21 mouse cellular contexts compared by ENCODE assay signal in genomic region chr13:78032821-78033220, GRCm38 (mm10). TPM values are rescaled to one million over a fixed set of nuclear protein-coding genes. Genes with fewer than 3 reads are reported as not detected.
DNase-seq lines count a peak whose midpoint lies in the region; TF ChIP-seq lines count a peak whose summit lies in the region.
"Had no signal": no experiment of that assay in that cellular context is flagged by ENCODE, and none has a peak within 500 bp of the region (broad histone marks: within the 10 kb centered on the region; RNA-seq: fewer than 3 reads in every experiment).

No protein-coding gene starts in this region.

- H3K79me3 ChIP-seq in C2C12 (ENCODE audit: low read depth), result no peaks in the 10 kb centered on the region

- no peaks in the 10 kb centered on the region for H3K27me3 ChIP-seq in C2C12 (ENCODE audit: control insufficient read depth, insufficient read depth, insufficient read length)
- H3K27me3 ChIP-seq: CH12.LX, Patski had no signal

- H3K36me3 ChIP-seq in C2C12 (ENCODE audit: control insufficient read depth, insufficient read depth), result no peaks in the 10 kb centered on the region

- H3K79me2 ChIP-seq in C2C12 (ENCODE audit: control insufficient read depth, insufficient read depth), result no peaks in the 10 kb centered on the region

- no peak overlapping the region for H3K4me3 ChIP-seq in C2C12 (ENCODE audit: insufficient read depth, poor library complexity, severe bottlenecking)

- peak; percentile 21 for DNase-seq in adrenal gland, adult 2 months
- DNase-seq in adrenal gland, postnatal 14 days, result no peak
- peak; percentile 69 for DNase-seq in 3T3-L1 (ENCODE audit: low read depth, low spot score)
- DNase-seq in Muller cell, postnatal 12 days (ENCODE audit: inconsistent ontology term), result peak; percentile 66
- no peak for DNase-seq in right cerebral cortex, postnatal 14 days
- no peak for DNase-seq in testis, postnatal 10 days (ENCODE audit: low spot score)
- no peak for DNase-seq in embryo, embryonic 10.5 days (ENCODE audit: low spot score)
- DNase-seq: adrenal gland, adult 8-10 months; adrenal gland, postnatal 10 days; adrenal gland, postnatal 25 days; B cell, adult 2 months; cerebellum, adult 11 months; cerebellum, adult 11-12 months; cerebellum, adult 18-20 months; cerebellum, adult 2 months; cerebellum, adult 8-10 months; cerebellum, adult 9-10 months; cerebellum, adult 9-11 months had no signal

- no peak for TF ChIP-seq CTCF in C2C12 (IDR thresholded peaks at IDR 0.05; ENCODE audit: control insufficient read depth, insufficient read depth, insufficient read length)

- no peak overlapping the region for H3ac ChIP-seq in C2C12 (ENCODE audit: control insufficient read depth, insufficient read length, low read depth)

TF ChIP-seq in C2C12, 6 proteins besides CTCF, POLR2A, EP300 and RAD21:
- peak; percentile 6 for TF ChIP-seq MYOD1 (IDR thresholded peaks at IDR 0.05; ENCODE audit: control insufficient read depth, insufficient read length, low read depth)
- peak; percentile 7 for TF ChIP-seq FOSL1 (IDR thresholded peaks at IDR 0.05; ENCODE audit: insufficient read depth, low read length, poor library complexity, severe bottlenecking)
- TF ChIP-seq USF1 (IDR thresholded peaks at IDR 0.05; ENCODE audit: low read depth), result no peak
TF ChIP-seq in C2C12: peak in this region for 2.

RNA-seq across cellular contexts. Expression of gene Pou5f2, which starts 8.1 kb away (rescaled TPM):
- under 1 TPM; 0.69 to 0.86 TPM for total RNA-seq in adrenal gland, adult 2 months (2021)
- polyA plus RNA-seq in adrenal gland, adult 2 months (2012; rRNA removed), result 0.11 TPM in 1 of 2 replicates, not detected in the other
- total RNA-seq in adrenal gland, postnatal 14 days (2021), result 0.63 and 1.4 TPM in 2 replicates
- polyA plus RNA-seq in C2C12 (2012; fragmentation: generic; extraction: Trizol), result 0.08 TPM
- polyA plus RNA-seq: Patski had no signal

Comparison
In these comparisons a context has a peak if more than half of its experiments do, and no peak if none do; other contexts are left out.
1. DNase-seq: peak in adrenal gland, adult 2 months (single experiment), 3T3-L1 (single experiment) and Muller cell, postnatal 12 days (single experiment); none in adrenal gland, postnatal 14 days (single experiment), right cerebral cortex, postnatal 14 days (single experiment), testis, postnatal 10 days (single experiment) and embryo, embryonic 10.5 days (single experiment).